Mouse (Mus musculus) c-Kit-positive CD71-positive TER-119-negative erythroid progenitor cells, embryonic 14.5 days (primary cell): Measurements from ENCODE around the gene Tmem159.

Experiments used
- DNase-seq: peaks from one replicate; pipeline ENCODE4 v3.0.0-alpha.2; 2013; ENCODE audit warnings: low read depth

Gene Tmem159

GRCm38 (mm10) chr7:120142743-120143142, 40.6 kb downstream of the Tmem159 start:
- no peak for DNase-seq

- no peak for DNase-seq
These were observed 43.0 kb downstream of the Tmem159 start, which contains the start of gene Zp2 for GRCm38 (mm10) chr7:120145191-120145590. TSS of gene Zp2 (minus strand) at chr7:120145291.

GRCm38 (mm10) chr7:120150257-120150656, 48.1 kb downstream of the Tmem159 start:
- DNase-seq, result no peak

GRCm38 (mm10) chr7:120150898-120151297, 48.7 kb downstream of the Tmem159 start:
- no peak for DNase-seq

- DNase-seq, result no peak
These were observed 54.8 kb downstream of the Tmem159 start for GRCm38 (mm10) chr7:120156841-120157409.

GRCm38 (mm10) chr7:120157575-120158061, 55.5 kb downstream of the Tmem159 start:
- DNase-seq, result no peak

GRCm38 (mm10) chr7:120158121-120158613, 56.0 kb downstream of the Tmem159 start:
- no peak for DNase-seq

GRCm38 (mm10) chr7:120163581-120164251, 61.6 kb downstream of the Tmem159 start:
- DNase-seq, result no peak
